Mouse (Mus musculus): Measurements from ENCODE around the gene Pik3cd.

GRCm38 (mm10) chr4:149665016-149665691 lies 37.2 kb downstream of the Pik3cd start:
- TF ChIP-seq CTCF (conservative IDR thresholded peaks at IDR 0.05 in 1 of 2, IDR thresholded peaks at IDR 0.05 in 1 of 2; ENCODE audit: low read depth in 2 of 2, low read length in 2 of 2) (no peak), CHD1 (IDR thresholded peaks at IDR 0.05; ENCODE audit: low read depth, low read length) (0 out of 2 replicates have a peak, but pooled peaks have one; percentile 17), MAZ (IDR thresholded peaks at IDR 0.05; ENCODE audit: low read depth, low read length) (peak; percentile 97)
